Mouse (Mus musculus) CD4-positive, CD25-positive, alpha-beta regulatory T cell, adult 2 months (primary cell): ENCODE results near the gene Ilf3.
A peak's percentile ranks its signal among the peaks of the same experiment; 100 is the strongest.
"Not testable (repeated sequence)": the region's sequence is repeated elsewhere in the genome, so short reads cannot be mapped to it uniquely, and the experiment has no call there.

Experiments
- DNase-seq: peaks from one replicate; pipeline ENCODE4 v3.0.0-alpha.2; 2012; ENCODE audit warnings: low read depth, low spot score

Ilf3 gene

DNA sequence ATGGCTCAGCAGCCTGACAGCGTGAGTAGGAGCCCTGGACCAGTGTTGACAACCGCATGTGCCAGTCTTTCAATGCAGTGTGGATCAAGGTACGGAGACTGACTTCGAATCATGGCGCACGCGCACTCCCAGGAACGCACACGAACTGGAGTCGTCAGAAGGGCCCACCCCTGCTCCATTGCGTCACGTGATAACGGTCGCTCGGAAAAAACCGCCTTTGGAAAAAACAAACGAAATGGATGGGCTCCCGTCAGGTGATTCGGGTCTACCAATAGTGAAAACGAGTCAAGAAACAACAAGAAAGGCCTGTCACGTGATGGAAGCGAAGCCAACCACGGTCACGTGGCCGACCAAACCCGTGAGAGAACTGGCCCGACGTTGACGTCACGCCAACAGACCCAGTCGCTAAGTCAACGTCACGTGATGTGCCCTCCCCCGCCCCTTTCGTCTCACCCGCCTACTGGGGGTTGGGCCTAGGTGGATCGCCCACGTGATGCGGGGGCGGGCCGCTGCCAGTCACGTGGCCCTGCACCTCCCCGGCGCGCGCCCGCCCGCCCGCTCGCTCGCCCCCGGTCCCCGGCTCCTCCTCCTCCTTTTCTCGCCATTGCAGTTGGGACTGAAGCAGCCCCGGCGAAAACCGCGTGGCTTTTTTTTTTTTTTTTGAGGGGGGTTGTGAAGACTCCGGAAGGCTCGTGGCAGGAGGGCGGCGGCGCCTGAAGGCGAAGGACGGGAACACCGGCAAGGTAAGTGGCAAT, at the start of gene Ilf3:
Gene Ilf3, plus strand, starts transcription at position 515 of the 755 bp plus-strand sequence.
- peak; percentile 100 for DNase-seq

DNA sequence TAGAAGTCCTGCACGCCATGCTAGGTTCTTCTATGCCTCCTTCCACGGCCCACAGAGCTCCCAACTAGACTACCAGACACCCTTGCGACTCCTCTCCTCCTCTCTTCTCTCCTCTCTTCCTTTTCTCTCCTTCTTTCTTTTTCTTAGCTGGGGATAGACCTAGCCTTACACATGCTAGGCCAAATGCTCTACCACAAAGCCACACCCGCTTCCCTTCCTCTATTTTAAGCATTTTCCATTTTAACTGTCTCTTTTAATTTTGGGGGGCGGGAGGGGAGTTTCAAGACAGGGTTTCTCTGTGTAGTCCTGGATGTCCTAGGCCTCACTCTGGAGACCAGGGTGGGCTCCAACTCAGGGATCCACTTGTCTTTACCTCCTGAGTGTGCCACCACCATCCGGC, 48.9 kb upstream of the Ilf3 start:
- no peak for DNase-seq

DNA sequence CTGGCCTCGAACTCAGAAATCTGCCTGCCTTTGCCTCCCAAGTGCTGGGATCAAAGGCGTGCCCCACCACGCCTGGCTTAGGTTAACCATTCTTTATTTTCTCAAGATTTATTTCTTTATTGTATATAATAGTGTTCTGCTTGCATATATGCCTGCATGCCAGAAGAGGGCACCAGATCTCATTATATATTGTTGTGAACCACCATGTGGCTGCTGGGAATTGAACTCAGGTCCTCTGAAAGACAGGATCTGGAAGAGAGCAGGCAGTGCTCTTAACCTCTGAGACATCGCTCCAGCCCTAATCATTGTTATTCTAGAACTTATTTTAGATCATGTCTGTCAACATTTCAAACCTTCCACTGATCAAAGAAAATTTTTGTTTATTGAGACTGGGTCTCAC, 48.2 kb upstream of the Ilf3 start:
- peak; percentile 36 for DNase-seq

GRCm38 (mm10) chr9:21320280-21320618, 47.4 kb upstream of the Ilf3 start:
- no peak for DNase-seq

DNA sequence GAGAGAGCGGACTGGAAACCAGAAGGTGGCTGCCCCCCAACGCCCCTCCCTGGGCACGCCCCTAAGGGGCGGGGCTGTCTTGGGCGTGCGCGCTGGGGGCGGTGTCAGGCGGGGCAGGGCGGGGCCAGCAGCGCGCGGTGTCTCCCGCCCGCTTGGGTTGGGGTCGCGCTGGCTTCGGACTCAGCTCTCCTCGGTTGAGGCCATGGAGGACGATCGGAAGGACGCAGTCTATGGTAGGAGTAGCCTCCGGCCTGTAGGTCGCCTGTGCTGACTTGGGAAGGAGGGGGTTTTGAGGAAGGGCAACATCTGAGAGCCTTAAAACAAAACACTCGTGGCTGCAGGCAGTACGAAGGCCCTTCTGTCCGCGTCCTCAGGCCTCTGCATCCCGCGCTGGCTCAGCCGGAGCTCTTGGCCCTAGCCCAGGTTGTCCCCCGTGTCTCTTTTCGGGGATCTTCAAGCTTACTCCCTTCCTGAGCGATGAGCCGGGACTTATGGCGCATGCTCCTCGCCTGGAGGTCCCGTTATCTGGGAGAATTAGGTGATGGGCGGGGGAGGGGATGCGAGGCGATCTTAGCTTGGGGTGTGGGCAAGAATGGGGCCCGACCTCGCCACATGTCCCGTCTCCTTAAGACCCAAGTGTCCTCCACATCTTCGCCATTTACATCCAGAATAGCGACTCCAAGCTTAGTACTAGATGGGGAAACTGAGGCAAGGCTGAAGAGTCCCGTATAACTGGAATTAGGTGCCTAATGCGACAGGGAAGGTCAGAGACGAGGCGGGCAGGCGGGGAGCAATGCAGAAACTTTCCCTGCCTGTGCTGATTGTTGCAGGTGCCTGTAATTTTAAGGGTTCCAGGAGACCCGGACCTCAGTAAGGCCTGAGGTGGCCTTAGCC, 46.8 kb upstream of the Ilf3 start, which contains the start of gene Slc44a2:
Gene Slc44a2, plus strand, starts transcription at position 80 of the 894 bp plus-strand sequence.
- peak; percentile 90 for DNase-seq

GRCm38 (mm10) chr9:21321513-21321835, 46.2 kb upstream of the Ilf3 start:
- DNase-seq = peak; percentile 71

DNA sequence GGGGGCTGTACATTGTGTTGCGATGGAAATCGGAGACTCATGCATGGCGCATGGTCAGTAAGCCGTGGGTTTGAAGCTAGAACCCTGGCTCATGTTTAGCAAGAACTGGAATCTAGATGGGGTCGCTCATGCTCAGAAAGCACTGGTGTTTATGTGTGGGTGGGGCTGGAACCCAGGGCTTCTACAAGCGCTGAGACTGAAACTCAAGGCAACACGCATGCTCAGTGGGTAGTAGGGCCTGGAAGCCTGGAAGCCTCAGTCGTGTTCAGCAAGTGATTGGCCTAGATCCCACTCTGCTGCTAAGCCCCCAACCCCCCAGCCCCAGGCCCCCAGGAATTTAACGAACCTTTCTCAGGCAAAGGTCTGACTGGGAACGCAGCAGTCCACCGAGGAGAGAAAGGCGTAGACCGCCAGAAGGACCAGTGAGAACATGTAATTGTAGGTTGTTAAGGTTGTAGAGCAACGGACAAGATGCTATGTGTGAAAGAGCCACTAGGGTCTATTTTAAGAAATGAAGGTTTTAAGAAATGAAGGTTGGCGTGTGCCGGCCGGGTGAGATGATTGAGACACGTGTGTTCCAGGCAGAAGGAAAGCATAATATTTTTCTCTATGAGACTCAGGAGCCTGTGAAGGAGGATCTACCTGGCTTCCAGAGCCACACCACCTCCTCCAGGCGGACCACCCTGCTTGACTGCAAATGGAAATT, 45.3 kb upstream of the Ilf3 start:
- peak; percentile 78 for DNase-seq

GRCm38 (mm10) chr9:21322917-21323297, 44.8 kb upstream of the Ilf3 start:
- not testable (repeated sequence) for DNase-seq

- peak; percentile 40 for DNase-seq
Measured at GRCm38 (mm10) chr9:21324269-21324668, 43.4 kb upstream of the Ilf3 start.

GRCm38 (mm10) chr9:21327569-21327968, 40.1 kb upstream of the Ilf3 start:
- DNase-seq = no peak

DNA sequence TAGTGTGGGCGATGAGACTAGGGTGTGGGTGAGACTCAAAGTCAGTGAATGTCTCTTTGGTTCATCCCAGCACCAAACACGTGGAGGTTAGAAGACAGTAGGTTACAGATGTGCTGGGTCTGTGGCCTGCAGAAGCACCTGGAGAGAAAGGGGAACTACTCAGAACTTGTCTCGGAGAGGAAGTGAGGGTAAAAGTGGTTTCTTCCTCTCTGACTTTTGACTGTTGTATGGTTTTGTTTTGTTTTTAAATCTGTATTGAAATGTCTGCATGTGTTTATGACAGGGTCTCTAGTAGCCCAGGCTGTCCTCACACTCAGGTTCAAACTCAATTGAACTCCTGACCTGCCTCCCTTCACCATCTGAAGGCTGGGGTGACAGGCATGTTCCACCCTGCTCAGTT, 39.6 kb upstream of the Ilf3 start:
- DNase-seq = peak; percentile 78

DNA sequence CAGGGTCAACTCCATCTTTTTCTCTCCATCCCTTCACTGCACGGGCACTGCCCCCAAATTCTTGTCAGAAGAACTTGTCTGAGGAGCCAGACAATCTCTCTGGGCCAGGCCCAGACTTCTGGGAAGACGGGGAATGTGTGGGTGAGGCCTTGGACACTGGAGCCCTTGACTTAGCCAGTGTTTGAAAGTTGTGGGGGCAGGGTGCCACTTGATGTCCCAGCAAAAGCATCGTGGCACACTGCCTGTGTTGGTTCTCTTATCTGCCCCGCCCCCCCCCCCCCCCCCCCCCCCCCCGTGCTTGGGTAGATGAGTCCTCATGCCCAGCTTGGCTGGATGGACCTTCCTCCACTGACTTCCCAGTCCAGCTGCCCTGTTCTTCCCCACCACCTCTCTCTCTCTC, 38.6 kb upstream of the Ilf3 start:
- DNase-seq = peak; percentile 29

DNA sequence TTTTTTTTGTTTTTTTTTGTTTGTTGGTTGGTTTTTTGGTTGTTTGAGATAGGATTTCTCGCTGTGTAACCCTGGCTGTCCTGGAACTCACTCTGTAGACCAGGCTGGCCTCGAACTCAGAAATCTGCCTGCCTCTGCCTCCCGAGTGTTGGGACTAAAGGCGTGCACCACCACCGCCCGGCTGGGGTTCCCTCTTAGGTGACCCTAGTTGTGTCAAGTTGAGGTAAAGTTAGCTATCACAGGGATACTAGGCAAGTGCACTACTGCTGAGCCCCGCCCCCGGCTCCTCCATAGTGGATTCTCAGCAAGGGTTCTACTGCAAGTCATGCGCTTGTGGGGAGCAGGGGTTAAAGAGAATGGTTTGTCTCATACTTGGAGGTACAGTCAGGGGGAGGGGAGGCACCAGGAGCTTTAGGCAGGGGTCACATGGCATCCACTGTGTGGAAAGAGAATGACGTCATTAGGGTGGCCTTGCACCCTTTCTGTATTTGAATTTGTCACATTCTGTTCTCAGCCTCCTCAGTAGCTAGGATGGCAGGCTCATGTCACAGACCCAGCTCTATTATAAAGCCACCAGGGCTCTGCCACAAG, 37.9 kb upstream of the Ilf3 start:
- DNase-seq = peak; percentile 66

GRCm38 (mm10) chr9:21331365-21332140, 36.1 kb upstream of the Ilf3 start:
- peak; percentile 38 for DNase-seq

- DNase-seq = peak; percentile 56
Measured at GRCm38 (mm10) chr9:21332161-21333061, 35.3 kb upstream of the Ilf3 start.

DNA sequence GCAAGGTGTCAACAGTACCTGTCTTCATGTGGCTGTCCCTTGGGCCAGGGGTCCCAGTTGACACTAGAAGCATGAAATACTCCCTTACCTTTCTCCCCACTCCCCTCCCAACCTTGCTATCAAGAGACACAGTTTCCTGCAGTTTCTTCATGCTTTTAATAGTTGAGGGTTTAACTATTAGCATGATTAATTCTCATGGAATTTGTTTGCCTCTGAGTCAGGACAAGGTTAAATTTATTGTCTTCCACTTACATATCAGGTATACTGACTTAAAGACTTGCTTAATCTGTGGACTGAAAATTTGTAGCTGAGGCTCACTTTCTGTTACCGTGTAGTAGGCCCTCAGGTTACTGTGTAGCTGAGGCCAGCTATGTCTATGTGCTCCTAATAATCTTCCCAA, 34.1 kb upstream of the Ilf3 start:
- DNase-seq = no peak

GRCm38 (mm10) chr9:21334747-21335146, 32.9 kb upstream of the Ilf3 start:
- DNase-seq = no peak

DNA sequence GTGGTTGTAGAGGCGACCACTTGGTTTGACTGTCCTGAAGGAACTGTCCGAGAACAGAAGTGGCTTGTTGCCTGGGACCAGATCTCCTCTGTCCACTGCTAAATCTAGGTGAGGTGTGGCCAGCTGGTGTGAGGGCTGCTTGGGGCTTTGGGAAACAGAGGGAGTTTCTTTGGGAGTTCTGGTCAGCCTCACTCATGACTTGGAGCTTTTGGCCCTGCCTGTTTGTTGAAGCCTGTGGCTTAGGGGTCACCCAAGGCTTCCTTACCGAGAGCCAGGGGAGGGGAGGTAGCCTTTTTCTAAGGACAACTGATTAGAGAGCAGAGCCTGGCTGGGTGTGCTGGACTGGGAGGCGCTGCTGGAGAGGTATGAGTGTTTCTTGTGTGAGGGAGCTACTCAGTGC, 32.3 kb upstream of the Ilf3 start:
- no peak for DNase-seq

DNA sequence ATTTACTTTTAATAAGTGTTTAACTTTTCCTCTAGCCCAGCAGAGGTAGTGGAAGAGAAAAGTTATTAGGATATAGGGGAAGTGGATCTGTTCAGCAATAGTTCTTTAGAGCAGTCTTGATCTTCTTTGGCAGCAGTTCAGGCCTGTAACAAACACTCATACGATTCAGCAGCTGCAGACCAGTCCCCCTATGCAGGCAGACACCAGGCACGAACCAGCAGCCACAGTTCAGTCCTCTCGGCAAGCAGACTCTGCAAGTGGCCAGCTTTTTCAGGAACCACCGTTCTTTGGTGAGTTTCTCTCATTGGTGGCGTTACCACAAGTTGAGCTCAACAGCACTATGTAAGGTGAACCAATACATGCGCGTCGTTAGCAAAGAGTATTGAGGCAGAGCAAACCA, 31.2 kb upstream of the Ilf3 start:
- no peak for DNase-seq

GRCm38 (mm10) chr9:21337652-21338051, 30.0 kb upstream of the Ilf3 start:
- no peak for DNase-seq
